Mouse (Mus musculus) kidney, adult 18-20 months (tissue): ENCODE measurements at regions not wholly inside any gene's neighbourhood (a gene's known extent, or its start where the extent isn't known, plus 50 kb on each side); places are given as distances from the start of the nearest gene placed in this dataset.
"Not testable (repeated sequence)": the region's sequence is repeated elsewhere in the genome, so short reads cannot be mapped to it uniquely, and the experiment has no call there.

Source experiments
- DNase-seq: peaks from one replicate; pipeline ENCODE4 v3.0.0; 2021

DNA sequence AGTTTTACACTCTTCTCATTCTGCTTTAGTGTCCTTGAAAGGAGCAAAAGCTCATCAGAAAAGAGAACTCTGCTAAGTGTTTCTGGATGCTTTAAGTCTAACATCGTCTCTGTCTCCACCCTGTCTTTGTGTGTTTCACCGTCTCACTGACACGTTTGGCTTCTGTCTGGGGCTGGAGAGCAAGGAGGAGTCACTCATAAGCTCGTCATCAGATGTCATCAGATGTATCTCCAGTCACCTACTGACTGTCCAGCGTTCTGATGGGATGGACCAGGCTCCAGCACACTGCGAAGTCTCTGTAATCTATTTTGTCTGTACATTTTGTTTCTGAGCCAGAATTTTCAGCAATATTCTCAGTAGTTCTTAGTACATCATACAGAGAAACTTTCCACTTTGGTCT, 283.4 kb upstream of the Arglu1 start:
- DNase-seq = no peak

DNA sequence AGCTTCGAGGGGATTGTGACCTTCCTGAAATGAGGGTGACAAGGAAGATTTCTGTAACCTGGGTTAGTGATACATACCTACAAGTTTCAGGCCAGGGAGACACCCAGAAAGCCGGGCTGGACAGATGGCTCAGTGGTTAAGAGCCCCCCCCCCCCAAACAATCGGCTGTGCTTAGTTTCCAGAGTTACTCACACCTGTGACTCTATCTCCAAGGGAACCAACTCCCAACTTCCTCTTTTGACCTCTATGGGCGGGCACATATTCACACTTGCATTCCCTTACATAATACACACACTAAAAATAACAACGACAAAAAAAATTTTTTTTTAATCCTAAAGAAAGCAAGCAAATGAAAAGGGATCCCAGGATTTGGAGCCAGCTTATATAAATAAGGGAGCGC, 283.0 kb upstream of the Arglu1 start:
- DNase-seq = no peak

DNA sequence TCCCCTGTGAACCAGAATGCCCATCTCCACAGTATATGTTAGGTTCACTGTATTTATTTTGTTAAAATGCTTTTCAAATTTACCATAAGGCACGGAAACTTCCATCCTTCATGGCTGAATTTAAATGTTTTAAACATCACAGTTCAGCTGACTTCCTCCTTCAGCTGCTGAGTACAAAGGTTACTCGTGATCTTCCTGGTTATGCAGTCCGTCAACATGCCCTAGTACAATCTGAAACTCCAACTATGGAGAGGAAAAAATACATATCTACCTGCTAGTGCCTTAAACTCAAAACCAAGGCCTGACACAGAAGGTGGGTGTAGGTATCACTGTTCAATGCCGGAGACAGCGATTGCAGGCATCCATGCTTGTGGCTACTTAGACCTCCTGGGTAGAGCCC, 280.5 kb upstream of the Arglu1 start:
- no peak for DNase-seq

DNA sequence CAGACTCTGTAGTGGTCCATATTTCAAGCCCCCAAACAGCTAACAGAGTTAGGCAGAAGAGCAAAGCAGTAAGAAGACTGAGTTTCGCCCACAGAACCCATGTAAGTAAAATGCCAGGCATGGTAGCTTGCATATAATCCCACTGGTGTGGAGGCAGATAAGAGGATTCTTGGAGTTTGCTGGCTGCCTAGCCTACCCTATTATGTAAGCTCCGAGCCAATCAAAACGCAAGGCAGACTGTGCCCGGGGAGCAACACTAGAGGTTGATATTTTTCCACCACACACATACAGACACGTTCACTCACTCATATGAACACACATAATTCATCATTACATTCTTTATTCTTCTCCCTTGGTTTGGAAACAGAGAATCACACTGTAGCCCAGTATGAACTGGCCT, 280.0 kb upstream of the Arglu1 start:
- no peak for DNase-seq

DNA sequence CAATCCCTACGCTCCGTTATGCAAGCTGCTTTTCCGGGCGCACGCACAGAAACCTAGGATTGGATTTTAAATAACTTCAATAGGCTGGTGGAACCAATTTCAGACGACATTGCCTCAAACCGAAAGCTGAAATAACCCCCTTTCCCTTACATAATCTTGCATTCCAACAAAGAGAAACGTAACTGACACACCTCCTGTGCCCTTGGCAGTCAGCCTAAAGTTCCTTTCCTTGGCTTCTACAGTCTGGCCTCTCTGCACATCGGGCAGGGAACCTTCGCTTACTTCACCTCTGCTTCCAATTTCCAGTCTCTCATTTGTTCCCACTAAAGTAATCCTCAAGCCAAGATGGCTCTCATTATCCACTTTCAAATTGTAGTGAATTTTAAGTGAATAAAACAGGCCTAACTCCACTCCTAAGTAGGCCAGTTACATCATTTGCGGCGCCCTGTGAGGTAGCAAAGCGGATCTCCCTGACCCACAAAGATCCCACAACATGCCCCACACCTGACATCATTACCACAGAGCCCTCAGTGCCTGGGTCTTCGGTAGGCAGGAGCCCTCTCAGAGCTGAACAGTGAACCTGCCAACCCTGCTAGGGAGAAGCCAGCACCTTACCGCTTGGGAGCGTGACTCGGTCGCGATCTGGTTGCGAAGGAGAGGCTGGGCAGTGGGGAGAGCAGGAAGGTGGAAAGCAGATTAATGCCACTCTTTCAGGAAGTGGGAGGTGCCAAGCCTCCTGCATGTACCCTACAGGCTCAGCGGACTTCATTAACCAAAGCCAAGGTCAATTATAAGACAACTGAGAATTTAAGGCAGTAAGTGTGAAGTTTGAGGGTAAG, 279.0 kb upstream of the Arglu1 start:
- peak; percentile 46 for DNase-seq

DNA sequence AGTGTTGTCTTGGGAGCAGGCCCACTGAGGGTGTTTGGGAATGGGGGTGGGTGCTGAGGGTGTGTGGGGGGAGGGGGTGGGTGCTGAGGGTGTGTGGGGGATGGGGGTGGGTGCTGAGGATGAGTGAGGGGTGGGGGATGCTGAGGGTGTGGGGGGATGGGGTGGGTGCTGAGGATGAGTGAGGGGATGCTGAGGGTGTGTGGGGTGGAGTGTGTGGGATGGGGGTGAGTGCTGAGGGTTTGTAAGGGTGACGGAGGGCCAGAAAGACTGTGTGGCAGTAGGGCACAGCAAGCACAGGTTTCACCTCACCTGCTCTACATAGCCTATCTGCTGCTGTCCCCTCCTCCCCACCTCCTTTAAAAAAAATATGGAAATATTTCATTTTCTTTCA, 276.3 kb upstream of the Arglu1 start:
- no peak for DNase-seq

DNA sequence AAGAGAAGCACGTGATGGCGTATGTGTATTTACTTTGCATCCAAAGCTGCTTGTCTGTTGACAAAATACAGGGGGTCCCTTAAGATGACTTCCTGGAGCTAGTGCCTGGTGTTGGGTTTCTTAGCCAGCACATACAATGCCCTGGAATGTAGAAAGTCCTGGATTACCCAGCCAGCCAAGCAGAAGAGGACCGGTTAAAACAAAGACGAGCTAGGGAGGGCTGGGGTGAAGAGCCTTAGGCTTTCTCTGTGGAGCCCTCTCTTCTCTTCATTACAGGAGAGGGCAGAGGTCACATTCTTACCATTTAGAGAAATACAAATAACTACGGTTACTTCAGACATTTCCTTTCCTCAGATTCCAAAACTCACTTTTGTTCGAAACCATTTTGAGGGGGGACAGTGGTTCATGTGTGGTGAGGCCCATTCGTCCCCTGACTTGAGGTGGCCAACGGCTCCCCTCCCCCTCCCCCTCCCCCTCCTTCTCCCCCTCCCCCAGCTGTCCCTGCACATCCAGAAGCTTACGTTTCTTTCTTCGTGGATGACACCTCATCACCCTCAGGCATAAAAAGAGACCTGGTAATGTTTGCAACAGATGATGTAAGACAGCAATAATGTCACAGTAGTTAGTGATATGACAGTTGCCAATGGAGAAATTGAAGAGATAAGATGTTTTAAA, 275.8 kb upstream of the Arglu1 start:
- no peak for DNase-seq

DNA sequence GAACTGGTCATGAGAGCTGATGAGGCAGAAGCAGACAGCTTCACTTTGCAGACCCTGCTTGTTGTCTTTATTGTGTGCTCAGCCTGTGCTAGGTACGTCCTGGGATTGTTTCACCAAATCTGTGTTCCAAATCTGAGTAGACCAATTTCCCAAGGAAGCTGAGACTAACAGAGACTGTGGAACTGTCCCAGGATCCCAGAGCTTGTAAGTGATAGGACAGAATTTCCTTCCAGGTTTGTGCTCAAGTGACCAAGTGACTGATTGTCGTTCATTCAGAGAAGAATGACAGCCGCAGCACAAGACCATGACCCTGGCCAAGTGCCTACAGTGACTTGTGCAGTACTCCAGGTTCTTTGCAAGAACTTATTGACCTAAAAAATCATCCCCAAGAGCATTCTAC, 269.9 kb upstream of the Arglu1 start:
- DNase-seq = no peak

DNA sequence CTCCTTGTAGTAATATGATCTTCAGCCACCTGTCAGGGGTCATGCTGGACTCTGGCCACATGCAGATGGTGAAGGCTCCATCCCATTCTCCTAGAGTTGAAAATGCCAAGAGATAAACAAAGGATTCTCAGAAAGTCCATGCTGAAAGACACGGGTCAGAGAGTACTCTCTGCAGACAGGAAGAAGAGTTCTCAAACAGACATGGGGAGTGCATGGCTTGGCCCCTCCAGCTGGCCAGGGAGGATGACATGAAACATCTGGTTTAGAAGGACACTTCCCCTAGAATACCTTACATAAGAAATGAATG, 269.4 kb upstream of the Arglu1 start:
- DNase-seq = no peak

DNA sequence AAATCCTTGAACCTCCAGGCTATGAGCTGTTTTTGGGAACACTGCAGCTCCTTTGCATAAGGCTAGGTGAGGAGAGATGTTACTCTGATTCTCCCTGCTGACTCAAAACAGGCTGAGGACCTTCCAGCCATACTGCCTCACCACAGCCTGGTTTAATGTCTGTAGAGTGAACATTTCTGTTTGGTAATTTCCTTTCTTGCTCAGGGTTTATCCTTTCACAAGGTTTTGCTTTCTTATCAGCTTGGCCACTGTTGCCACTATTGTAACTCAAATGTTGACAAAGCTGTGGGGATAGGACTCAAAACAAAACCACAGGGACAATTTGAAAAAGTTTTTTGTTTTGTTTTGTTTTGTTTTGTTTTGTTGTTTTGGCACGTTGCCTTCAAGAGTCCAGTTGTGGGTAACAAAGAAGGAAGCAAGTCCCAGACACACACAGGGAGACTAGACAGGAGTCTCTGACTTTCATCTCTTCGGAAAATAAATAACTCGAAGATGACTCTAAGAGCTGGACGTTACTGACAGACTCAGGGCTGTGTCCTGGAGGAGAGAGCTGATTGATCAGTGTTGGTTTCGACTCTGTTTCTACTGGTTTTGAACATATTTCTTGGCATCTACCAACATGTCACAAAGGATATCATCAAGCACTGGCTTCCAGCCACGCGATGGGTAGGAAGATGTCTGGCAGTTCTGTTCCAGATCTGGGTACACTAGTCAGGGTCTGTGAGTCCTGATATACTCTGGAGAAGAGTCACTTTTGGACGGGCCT, 268.9 kb upstream of the Arglu1 start:
- DNase-seq = no peak

DNA sequence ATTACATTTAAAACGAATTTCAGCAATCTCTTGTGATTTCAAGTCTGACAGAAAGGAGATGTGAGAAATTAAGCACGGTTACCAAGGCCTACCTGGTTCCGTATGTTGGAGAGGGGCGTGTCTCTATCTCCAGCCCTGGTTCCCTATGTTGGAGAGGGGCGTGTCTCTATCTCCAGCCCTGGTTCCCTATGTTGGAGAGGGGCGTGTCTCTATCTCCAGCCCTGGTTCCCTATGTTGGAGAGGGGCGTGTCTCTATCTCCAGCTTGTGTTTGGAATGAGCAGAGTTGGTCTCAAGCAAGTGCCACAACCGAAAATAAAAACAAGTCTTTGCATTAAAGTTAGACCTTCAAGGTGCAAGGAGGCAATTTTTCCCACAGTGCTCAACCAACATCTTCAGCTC, 267.8 kb upstream of the Arglu1 start:
- not testable (repeated sequence) for DNase-seq

DNA sequence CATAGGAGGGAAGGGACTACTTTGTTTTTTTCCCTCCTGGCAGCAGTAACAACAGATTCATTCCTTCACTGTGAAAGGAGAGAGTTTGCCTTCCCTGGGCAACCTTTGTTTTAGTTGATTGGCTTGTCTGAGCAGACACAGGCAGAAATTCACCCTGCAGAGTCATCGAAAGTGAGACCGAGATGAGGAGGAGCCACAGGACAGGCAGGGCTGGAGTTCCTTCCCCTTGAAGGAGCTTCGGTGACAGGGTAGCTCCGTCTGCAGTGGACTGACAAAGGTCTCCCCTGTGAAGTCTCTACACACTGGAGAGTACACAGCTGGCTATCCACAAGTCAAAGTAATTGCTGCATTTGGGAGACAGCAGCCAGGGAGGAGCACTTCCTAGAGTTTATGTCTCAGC, 261.9 kb upstream of the Arglu1 start:
- DNase-seq = no peak

DNA sequence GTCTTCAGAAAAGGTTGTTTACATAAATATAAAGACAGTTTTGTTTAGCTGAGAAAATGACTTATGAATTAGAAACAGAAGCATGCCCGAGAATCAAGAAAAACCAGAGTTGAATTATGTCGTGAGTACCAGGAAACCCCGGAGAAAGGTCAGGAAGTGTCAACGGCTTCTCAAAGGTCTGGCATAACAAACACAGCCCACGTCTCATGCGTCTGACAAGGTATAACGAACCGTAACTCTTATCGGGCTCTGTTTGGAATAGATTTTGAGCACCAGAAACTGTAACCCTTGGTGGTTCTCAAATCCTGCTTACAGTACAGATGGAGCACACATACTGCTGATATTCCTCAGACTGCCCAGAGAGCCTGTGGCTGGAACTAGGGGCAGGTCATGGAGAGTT, 260.9 kb upstream of the Arglu1 start:
- DNase-seq = no peak

DNA sequence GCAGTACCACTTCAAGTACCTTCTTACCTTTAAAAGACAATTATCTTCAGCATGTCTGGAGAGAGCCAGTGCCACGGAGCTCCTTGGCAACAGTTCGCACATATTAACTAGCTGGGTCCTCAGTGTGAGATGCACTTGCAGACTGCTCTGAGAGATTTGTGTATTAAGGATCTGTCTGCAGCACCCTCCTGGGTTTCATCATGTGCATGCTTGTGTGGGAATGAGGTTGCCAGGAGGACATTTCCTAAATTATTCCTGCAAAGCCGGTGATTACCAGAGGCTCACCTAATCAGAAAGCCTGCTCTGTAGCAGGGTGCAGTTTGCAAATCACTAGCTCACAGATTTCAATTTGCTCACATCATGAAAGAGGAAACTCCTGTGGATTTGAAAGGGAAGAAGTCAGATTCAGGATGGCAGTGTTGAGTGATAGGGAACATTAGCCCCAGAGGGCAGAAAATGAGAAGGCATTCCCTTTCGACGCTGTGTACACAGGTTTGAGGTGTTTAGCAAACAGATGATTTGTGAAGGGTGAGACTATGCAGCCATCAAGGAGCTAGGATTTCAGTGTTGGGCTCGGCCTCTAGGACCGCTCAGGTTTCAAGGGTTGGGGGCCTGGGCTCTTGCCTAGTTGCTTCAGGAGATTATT, 257.3 kb upstream of the Arglu1 start:
- DNase-seq = no peak

DNA sequence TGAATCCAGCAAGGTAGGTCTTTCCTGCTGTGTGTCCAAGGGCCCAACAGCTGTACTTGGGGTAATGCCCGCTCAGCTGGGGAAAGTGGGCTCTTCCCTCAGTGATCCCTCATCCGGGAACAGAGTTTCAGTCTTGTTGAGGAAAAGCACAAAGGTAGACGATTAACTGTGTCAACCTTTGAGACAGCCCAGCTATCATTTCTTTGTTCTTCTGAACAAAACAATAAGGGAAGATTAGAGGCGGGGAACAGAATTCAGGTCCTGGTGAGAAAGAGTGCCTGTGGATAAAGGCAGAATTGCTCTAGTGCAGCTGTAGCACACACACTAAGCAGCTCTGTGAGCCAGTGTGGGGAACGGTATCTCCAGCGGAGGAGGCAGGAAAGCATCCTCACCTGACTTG, 252.7 kb upstream of the Arglu1 start:
- no peak for DNase-seq

DNA sequence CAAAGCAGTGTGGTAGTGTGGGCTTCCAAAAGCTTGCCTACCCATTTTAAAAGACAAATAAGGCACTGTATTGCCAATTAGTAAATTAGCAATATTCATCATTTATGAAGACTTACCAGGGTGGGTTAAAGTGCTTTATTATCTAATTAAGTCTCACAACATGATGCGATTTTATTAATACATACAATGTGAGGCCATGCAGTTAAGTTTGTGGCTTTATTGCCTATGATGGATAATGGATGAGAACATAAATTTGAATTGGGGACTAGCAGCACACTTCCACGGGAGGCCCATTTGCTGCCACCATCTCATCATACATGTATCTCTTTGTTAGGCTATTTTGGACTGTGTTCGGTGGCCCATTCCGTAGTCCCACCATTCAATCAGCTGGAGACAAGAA, 250.6 kb upstream of the Arglu1 start:
- DNase-seq = no peak

DNA sequence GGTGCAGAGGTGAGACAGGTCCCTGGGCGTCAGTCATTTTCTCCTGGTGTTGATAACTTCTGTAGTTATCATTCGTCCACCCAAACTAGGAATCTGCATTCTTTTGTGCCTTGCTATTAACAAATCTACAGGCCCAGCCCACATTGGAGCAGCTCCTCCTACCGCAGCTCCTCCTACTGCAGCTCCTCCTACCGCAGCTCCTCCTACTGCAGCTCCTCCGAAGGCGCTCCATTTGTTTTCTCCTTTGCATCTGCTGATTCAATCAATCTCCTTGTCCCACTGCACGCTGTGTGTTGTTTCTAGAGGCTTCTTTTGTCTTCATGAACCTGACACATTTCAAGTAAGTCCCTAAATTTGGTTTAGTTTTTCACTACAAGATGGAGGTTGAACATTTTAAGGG, 248.2 kb upstream of the Arglu1 start:
- DNase-seq = no peak

DNA sequence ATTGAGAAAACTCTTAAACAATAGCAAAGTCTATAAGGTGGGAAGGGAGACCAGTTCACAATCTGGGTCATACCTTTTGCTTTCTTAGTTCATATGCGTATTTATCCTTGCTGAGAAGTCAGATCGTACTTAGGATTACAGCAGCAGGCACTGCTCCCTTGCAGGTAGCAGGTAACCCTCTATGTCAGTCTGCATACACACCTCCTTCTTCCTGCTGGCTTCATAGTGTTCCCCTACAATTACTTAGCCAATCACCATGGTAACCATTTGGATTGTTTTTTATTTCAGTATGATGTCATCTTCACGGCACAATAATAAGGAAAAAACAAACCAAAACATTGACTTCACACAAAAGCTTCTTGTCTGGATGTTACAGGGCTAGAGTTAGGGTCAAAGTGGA, 242.1 kb upstream of the Arglu1 start:
- DNase-seq = no peak

DNA sequence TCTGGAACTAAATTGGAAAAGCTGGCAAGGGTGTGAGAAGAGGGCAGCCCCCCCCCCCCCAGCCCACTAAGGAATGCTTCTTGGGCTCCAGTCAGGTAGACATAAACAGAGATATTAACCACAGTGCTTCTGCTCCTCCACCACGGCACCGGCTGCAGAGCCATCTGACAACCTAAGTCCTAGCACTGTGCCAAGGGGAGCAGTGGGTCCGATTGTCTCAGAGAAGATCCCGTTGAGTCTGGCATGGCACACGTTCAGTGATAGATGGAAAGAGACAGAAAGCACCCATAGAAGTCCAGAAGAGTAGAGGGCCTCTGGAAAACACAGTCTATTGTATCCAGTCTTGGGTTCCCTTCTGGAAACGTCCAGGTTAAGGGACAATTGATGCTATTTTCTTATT, 241.4 kb upstream of the Arglu1 start:
- DNase-seq = no peak

DNA sequence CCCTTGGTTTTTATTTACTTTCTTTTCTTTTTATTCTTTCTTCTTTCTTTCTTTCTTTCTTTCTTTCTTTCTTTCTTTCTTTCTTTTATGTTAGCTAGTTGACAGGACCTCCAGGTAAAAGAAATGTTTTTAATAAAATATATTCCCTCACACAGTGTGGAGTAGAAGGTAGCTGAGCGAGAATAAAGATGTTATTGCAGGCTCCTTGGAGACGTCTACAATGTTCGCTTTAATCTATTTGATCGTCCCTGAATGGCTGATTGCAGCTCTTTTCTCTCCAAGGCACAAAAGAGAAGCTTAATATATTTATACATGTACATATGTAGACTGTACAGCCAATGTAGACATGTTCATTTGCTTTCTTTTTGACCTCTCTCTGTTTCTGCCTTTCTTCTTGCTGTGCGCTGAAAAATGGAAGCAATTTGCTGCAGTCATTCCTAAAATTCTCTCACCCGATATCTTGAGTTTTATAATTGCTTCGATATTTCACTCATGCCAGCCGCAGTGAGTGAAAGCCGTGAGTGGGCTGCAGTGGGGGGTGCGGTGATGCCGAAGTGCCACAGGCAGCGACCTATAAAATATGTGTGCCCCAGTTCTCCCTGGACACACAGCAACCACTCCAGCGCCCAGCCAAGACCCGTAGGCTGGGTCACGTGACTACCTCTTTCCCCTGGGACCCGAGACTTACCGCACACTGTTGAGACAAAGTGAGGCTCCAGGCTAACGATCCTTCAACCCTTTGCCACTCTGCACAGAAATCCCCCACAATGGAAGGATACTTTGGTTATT, 237.9 kb upstream of the Arglu1 start:
- no peak for DNase-seq

DNA sequence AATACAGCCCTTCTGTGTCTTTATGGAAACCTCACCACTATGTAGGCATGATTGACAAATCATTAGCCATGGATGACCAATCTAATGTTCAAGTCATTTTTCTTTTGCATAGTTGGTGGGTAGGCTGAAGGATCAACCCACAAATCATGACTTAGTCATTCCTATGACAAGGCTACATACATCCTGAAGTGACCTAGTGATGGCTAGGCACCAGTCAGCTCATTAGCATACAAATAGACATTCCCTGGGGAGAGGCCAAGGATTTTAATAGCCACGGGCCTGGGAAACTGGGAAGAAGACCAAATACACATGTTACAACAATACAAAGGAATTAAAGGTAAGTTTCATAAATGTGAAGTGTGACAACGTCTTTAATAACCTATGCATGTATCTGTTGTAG, 231.1 kb upstream of the Arglu1 start:
- DNase-seq = no peak

DNA sequence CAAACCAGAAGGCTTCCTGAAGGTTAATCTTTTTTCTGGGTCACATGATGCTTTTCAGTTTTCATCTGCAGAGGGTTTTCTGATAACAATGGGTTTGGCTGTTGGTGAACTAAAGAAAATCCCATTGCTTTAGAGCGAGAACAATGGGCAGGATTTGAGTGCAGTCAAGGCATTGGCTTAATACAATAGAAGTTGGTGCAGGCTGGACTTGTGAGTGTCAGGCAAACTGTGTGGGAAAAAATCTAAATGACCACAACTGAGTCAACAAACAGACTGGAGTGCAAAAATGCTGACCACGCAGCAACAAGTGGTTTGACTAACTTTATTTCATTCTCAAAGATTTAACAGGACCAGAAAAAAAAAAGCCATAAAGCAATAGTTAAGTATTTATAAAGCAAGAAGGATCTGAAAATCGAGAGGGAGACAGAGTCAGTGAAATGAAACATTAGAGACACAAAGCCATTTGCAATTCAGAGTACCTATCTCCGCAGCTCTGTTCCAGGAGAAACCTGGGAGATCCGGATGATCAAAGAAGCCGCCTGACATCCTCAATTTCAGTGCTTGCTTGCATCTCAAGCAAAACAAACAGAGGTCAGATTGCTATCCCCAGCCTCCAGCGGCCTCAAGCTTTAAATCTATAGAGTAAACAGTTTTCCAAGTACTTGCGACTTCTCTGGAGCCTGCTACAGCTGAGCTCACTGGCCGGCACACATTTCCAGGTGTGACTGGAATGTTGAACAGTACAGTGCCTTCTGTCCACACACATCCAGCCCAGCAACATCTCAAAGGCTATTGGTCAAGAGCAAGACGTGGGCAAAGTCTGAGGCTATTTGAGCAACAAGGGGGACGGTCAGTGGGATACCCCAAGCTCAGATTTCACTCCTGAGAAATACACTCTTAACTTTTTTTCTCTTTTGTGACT, 229.5 kb upstream of the Arglu1 start:
- no peak for DNase-seq
